Mouse (Mus musculus): ENCODE results near the gene Btbd6. TPM values are rescaled to one million over a fixed set of nuclear protein-coding genes. Genes with fewer than 3 reads are reported as not detected.

The Btbd6 gene
- polyA plus RNA-seq, 1 experiment from 2014 or later, result 23.4 TPM

GRCm38 (mm10) chr12:112941776-112942713 lies 34.2 kb upstream of the Btbd6 start, which contains the start of gene Nudt14:
Nudt14 (minus strand) TSS chr12:112942124.
- no peaks in the 10 kb centered on the region for H3K36me3 ChIP-seq (ENCODE audit: insufficient read depth, low read length)
- peak within 1 kb of the TSS; percentile 63 for H3K9ac ChIP-seq (replicated peaks; ENCODE audit: low read depth)
- no peaks in the 10 kb centered on the region for H3K9me3 ChIP-seq (ENCODE audit: low read length)
- peak within 1 kb of the TSS; percentile 62 for H3K4me2 ChIP-seq (replicated peaks; ENCODE audit: low read depth, low read length)
- H3K4me1 ChIP-seq (ENCODE audit: insufficient read depth, low read depth, low read length), result peaks cover 17% of the 10 kb centered on the region
- peak; percentile 89 for ATAC-seq
- peak within 1 kb of the TSS; percentile 65 for H3K4me3 ChIP-seq (ENCODE audit: low read depth, low read length)
- 2% methylated on average over 51 of the region's 58 CpGs for WGBS
- H3K27ac ChIP-seq (ENCODE audit: low read length), result peak within 1 kb of the TSS; percentile 91
- no peaks in the 10 kb centered on the region for H3K27me3 ChIP-seq (replicated peaks; ENCODE audit: insufficient read depth, low read length)
- TF ChIP-seq CTCF (IDR thresholded peaks at IDR 0.05) (no peak), EP300 (IDR thresholded peaks at IDR 0.05) (no peak)
- DNase-seq (ENCODE audit: low spot score), result peak; percentile 95

- no peak overlapping the region for H3K4me2 ChIP-seq (replicated peaks; ENCODE audit: low read depth, low read length)
- TF ChIP-seq EP300 (IDR thresholded peaks at IDR 0.05) (no peak), CTCF (IDR thresholded peaks at IDR 0.05) (peak; percentile 9; the same call in 1 of the 2 replicates)
- H3K27ac ChIP-seq (ENCODE audit: low read length), result no peak overlapping the region
- peaks cover 17% of the 10 kb centered on the region for H3K4me1 ChIP-seq (ENCODE audit: insufficient read depth, low read depth, low read length)
- H3K9ac ChIP-seq (replicated peaks; ENCODE audit: low read depth), result no peak overlapping the region
- H3K36me3 ChIP-seq (ENCODE audit: insufficient read depth, low read length), result no peaks in the 10 kb centered on the region
- no peak for ATAC-seq
- DNase-seq (ENCODE audit: low spot score), result no peak
- 75% methylated on average over 2 of the region's 2 CpGs for WGBS
- no peak overlapping the region for H3K4me3 ChIP-seq (ENCODE audit: low read depth, low read length)
- H3K9me3 ChIP-seq (ENCODE audit: low read length), result no peaks in the 10 kb centered on the region
- H3K27me3 ChIP-seq (replicated peaks; ENCODE audit: insufficient read depth, low read length), result no peaks in the 10 kb centered on the region
Measured at GRCm38 (mm10) chr12:112943669-112944068, 32.6 kb upstream of the Btbd6 start.

- no peaks in the 10 kb centered on the region for H3K27me3 ChIP-seq (replicated peaks; ENCODE audit: insufficient read depth, low read length)
- no peak overlapping the region for H3K4me3 ChIP-seq (ENCODE audit: low read depth, low read length)
- DNase-seq (ENCODE audit: low spot score), result no peak
- H3K4me1 ChIP-seq (ENCODE audit: insufficient read depth, low read depth, low read length), result peaks cover 11% of the 10 kb centered on the region
- H3K27ac ChIP-seq (ENCODE audit: low read length), result peak overlapping the region; percentile 51
- no peak overlapping the region for H3K9ac ChIP-seq (replicated peaks; ENCODE audit: low read depth)
- no peak for TF ChIP-seq EP300 (IDR thresholded peaks at IDR 0.05)
- TF ChIP-seq CTCF (IDR thresholded peaks at IDR 0.05), result peak; percentile 61
- H3K9me3 ChIP-seq (ENCODE audit: low read length), result no peaks in the 10 kb centered on the region
- no peaks in the 10 kb centered on the region for H3K36me3 ChIP-seq (ENCODE audit: insufficient read depth, low read length)
- ATAC-seq, result no peak
- H3K4me2 ChIP-seq (replicated peaks; ENCODE audit: low read depth, low read length), result no peak overlapping the region
- 29% methylated on average over 4 of the region's 4 CpGs for WGBS
Measured at GRCm38 (mm10) chr12:112947307-112947706, 29.0 kb upstream of the Btbd6 start.

GRCm38 (mm10) chr12:112950040-112950760 lies 26.1 kb upstream of the Btbd6 start:
- peak overlapping the region; percentile 36; the same call in 1 of the 2 replicates for H3K9ac ChIP-seq (replicated peaks; ENCODE audit: low read depth)
- H3K9me3 ChIP-seq (ENCODE audit: low read length), result no peaks in the 10 kb centered on the region
- H3K27me3 ChIP-seq (replicated peaks; ENCODE audit: insufficient read depth, low read length), result no peaks in the 10 kb centered on the region
- H3K4me1 ChIP-seq (ENCODE audit: insufficient read depth, low read depth, low read length), result peaks cover 19% of the 10 kb centered on the region
- under 1% methylated on average over 58 of the region's 58 CpGs for WGBS
- H3K27ac ChIP-seq (ENCODE audit: low read length), result peak overlapping the region; percentile 68
- TF ChIP-seq EP300 (IDR thresholded peaks at IDR 0.05) (peak; percentile 15; the same call in 1 of the 2 replicates), CTCF (IDR thresholded peaks at IDR 0.05) (no peak)
- DNase-seq (ENCODE audit: low spot score) (peak; percentile 92), ATAC-seq (peak; percentile 81)
- no peaks in the 10 kb centered on the region for H3K36me3 ChIP-seq (ENCODE audit: insufficient read depth, low read length)
- H3K4me2 ChIP-seq (replicated peaks; ENCODE audit: low read depth, low read length), result peak overlapping the region; percentile 80
- H3K4me3 ChIP-seq (ENCODE audit: low read depth, low read length), result peak overlapping the region; percentile 53

GRCm38 (mm10) chr12:112950761-112951129 lies 25.5 kb upstream of the Btbd6 start:
- Histone ChIP-seq H3K9me3 (ENCODE audit: low read length) (no peaks in the 10 kb centered on the region), H3K27ac (ENCODE audit: low read length) (peak overlapping the region; percentile 68), H3K4me2 (replicated peaks; ENCODE audit: low read depth, low read length) (peak overlapping the region; percentile 80), H3K36me3 (ENCODE audit: insufficient read depth, low read length) (no peaks in the 10 kb centered on the region), H3K4me3 (ENCODE audit: low read depth, low read length) (peak overlapping the region; percentile 53; the same call in 1 of the 2 replicates), H3K9ac (replicated peaks; ENCODE audit: low read depth) (no peak overlapping the region), H3K27me3 (replicated peaks; ENCODE audit: insufficient read depth, low read length) (no peaks in the 10 kb centered on the region), H3K4me1 (ENCODE audit: insufficient read depth, low read depth, low read length) (peaks cover 19% of the 10 kb centered on the region)
- TF ChIP-seq EP300 (IDR thresholded peaks at IDR 0.05), result no peak
- TF ChIP-seq CTCF (IDR thresholded peaks at IDR 0.05), result no peak
- ATAC-seq (no peak), DNase-seq (ENCODE audit: low spot score) (no peak)
- WGBS, result 5% methylated on average over 6 of the region's 6 CpGs

All from lung, postnatal 0 days (tissue).